Mouse (Mus musculus) gastrocnemius, postnatal 25 days (tissue): Measurements from ENCODE around the gene Casp9. TPM values are rescaled to one million over a fixed set of nuclear protein-coding genes. Genes with fewer than 3 reads are reported as not detected.

Source experiments
- total RNA-seq, 2 experiments: library from RNA; stranded (reverse); gene quantifications; 1 replicate in 1 of 2; 2 replicates in 1 of 2; pipeline ENCODE4 v1.2.3; 2021

Casp9 gene
- total RNA-seq, 2 experiments from 2014 or later: 2.0 TPM

Other genes with a start within 250 kb of the Casp9 start
- 1 to 10 TPM; 1.5 to 4.7 TPM for gene Fblim1, start 187.5 kb upstream of the Casp9 start, total RNA-seq
- gene Tmem82, start 175.0 kb upstream of the Casp9 start, total RNA-seq: 1 to 10 TPM; 1.2 to 2.3 TPM
- 10 to 100 TPM; 14.7 to 14.8 TPM for gene Slc25a34, start 169.8 kb upstream of the Casp9 start, total RNA-seq
- 10 to 100 TPM; 24.3 to 32.7 TPM for gene Plekhm2, start 128.7 kb upstream of the Casp9 start, total RNA-seq
- 1 to 10 TPM; 1.4 to 2.3 TPM for gene Rsc1a1, start 108.0 kb upstream of the Casp9 start, total RNA-seq
- 10 to 100 TPM; 34.4 to 42.4 TPM for gene Ddi2, start 70.2 kb upstream of the Casp9 start, total RNA-seq
- gene Agmat, start 46.9 kb upstream of the Casp9 start, total RNA-seq: under 1 TPM in 1 of 2 experiments, not detected in 1; 0.20 TPM
- 10 to 100 TPM; 10.1 to 12.0 TPM for gene Dnajc16, start 2.7 kb upstream of the Casp9 start, total RNA-seq
- gene Cela2a, start 32.5 kb downstream of the Casp9 start, total RNA-seq: not detected
- not detected for gene Ctrc, start 52.7 kb downstream of the Casp9 start, total RNA-seq
- gene Efhd2, start 81.3 kb downstream of the Casp9 start, total RNA-seq: 1 to 10 TPM; 5.6 to 8.7 TPM
- gene Fhad1, start 221.5 kb downstream of the Casp9 start, total RNA-seq: under 1 TPM in 1 of 2 experiments, not detected in 1; 0.83 TPM